Mouse (Mus musculus): ENCODE measurements around the gene Smim17.

DNA sequence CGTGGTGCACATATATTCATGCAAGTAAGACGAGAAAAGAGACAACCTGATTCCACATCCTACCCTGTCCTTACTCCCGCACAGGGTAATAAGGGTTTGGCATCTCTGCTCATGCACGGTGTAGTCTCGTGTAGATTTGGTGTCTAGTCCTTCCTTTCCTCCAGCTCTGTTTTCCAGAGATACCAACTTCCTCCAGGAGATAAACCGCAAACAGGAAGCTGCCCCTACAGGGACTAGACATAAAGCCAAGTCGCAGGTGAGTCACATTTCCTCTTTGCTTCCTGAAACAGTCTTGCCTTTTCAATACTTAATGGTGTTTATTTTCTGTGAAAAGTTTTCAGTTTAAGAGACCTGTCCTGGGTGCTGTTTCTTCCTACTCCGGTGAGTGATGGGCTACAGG, 14.5 kb upstream of the Smim17 start:
- TF ChIP-seq GATA1 (IDR thresholded peaks at IDR 0.05; ENCODE audit: borderline replicate concordance, low read length): no peak
- TF ChIP-seq CTCF (IDR thresholded peaks at IDR 0.05; ENCODE audit: low read depth, low read length): no peak
- no peak for TF ChIP-seq TAL1 (conservative IDR thresholded peaks at IDR 0.05; ENCODE audit: low read depth, low read length)
